Mouse (Mus musculus): ENCODE data around the gene Mrps18a. TPM values are rescaled to one million over a fixed set of nuclear protein-coding genes. Genes with fewer than 3 reads are reported as not detected.
A peak's percentile ranks its signal among the peaks of the same experiment; 100 is the strongest.

The Mrps18a gene
- total and polyA plus RNA-seq, 3 experiments: 78.1 to 127 (median 126) TPM

GRCm38 (mm10) chr17:46167014-46167413 is 56.2 kb downstream of the Mrps18a start:
- Histone ChIP-seq H3K9ac (ENCODE audit: insufficient read depth, low read depth) (no peak overlapping the region), H3K79me2 (replicated peaks; ENCODE audit: control insufficient read depth, extremely low read depth, insufficient read depth, poor library complexity, severe bottlenecking) (peaks cover 5% of the 10 kb centered on the region; the same call in 1 of the 2 replicates), H3K36me3 (replicated peaks in 1 of 2; ENCODE audit: control insufficient read depth in 1 of 2, insufficient read depth in 1 of 2, low read length in 1 of 2) (peaks cover 74 to 80% of the 10 kb centered on the region in 2 experiments), H3K27me3 (replicated peaks) (no peaks in the 10 kb centered on the region), H3K9me3 (replicated peaks; ENCODE audit: low read length) (no peaks in the 10 kb centered on the region), H3K4me2 (ENCODE audit: insufficient read depth, low read depth, poor library complexity, severe bottlenecking) (no peak overlapping the region), H3K4me1 (ENCODE audit: control insufficient read depth in 1 of 2, insufficient read depth in 2 of 2) (peaks cover 16 to 19% of the 10 kb centered on the region in 2 experiments), H3K4me3 (replicated peaks in 1 of 3; ENCODE audit: low read depth in 2 of 3, low read length in 2 of 3, poor library complexity in 1 of 3) (no peak overlapping the region), H3K27ac (ENCODE audit: insufficient read depth, low read depth) (no peak overlapping the region)
- DNase-seq (ENCODE audit: extremely low read depth): no peak
- in situ Hi-C loops (cut with MboI; ENCODE audit: low pct_ligation_motif_present, low pct_unique_long_range_greater_than_20kb, low sequenced_read_pairs) (no loop called here), dilution Hi-C loops (cut with MboI; ENCODE audit: extremely low pct_ligation_motif_present, extremely low pct_unique_long_range_greater_than_20kb, low sequenced_read_pairs) (no loop called here)
- TF ChIP-seq SIN3A (IDR thresholded peaks at IDR 0.05; ENCODE audit: low read length) (no peak), IRF4 (IDR thresholded peaks at IDR 0.05; ENCODE audit: low read depth, low read length) (no peak), MAZ (IDR thresholded peaks at IDR 0.05; ENCODE audit: low read depth, low read length) (no peak), MAFK (IDR thresholded peaks at IDR 0.05; ENCODE audit: insufficient replicate concordance, low read length) (no peak), TCF12 (IDR thresholded peaks at IDR 0.05; ENCODE audit: low read depth, low read length) (no peak), RCOR1 (conservative IDR thresholded peaks at IDR 0.05; ENCODE audit: low read depth, low read length) (no peak), CTCF (conservative IDR thresholded peaks at IDR 0.05 in 1 of 2, IDR thresholded peaks at IDR 0.05 in 1 of 2; ENCODE audit: low read depth in 2 of 2, low read length in 2 of 2) (peak in 1 of 2 experiments; percentile 54; a peak in 2 of 4 replicates), MAX (IDR thresholded peaks at IDR 0.05; ENCODE audit: low read length) (no peak), MYC (IDR thresholded peaks at IDR 0.05; ENCODE audit: low read depth, low read length) (no peak), PAX5 (IDR thresholded peaks at IDR 0.05; ENCODE audit: low read length) (no peak), ZNF384 (IDR thresholded peaks at IDR 0.05; ENCODE audit: low read depth, low read length) (no peak), BHLHE40 (IDR thresholded peaks at IDR 0.05; ENCODE audit: low read depth, low read length) (no peak), KAT2A (IDR thresholded peaks at IDR 0.05; ENCODE audit: insufficient replicate concordance, low read length) (no peak), RAD21 (IDR thresholded peaks at IDR 0.05; ENCODE audit: low read depth, low read length) (peak; percentile 39), HCFC1 (IDR thresholded peaks at IDR 0.05; ENCODE audit: low read depth, low read length) (no peak), E2F4 (IDR thresholded peaks at IDR 0.05; ENCODE audit: insufficient replicate concordance, low read depth, low read length) (no peak), USF2 (conservative IDR thresholded peaks at IDR 0.05; ENCODE audit: low read depth, low read length) (no peak), POLR2A (IDR thresholded peaks at IDR 0.05; ENCODE audit: low read depth, low read length) (no peak), ETS1 (conservative IDR thresholded peaks at IDR 0.05; ENCODE audit: low read depth, low read length) (no peak), SMC3 (IDR thresholded peaks at IDR 0.05; ENCODE audit: low read depth, low read length) (peak; percentile 28; the same call in 1 of the 2 replicates), USF1 (IDR thresholded peaks at IDR 0.05; ENCODE audit: low read depth, low read length) (no peak), ELF1 (IDR thresholded peaks at IDR 0.05; ENCODE audit: low read depth, low read length) (no peak), JUND (conservative IDR thresholded peaks at IDR 0.05; ENCODE audit: low read depth, low read length) (no peak), ZC3H11A (IDR thresholded peaks at IDR 0.05; ENCODE audit: low read depth, low read length) (no peak)

Data from CH12.LX (cell line).